Mouse (Mus musculus): ENCODE results near the gene Wnt6. TPM values are rescaled to one million over a fixed set of nuclear protein-coding genes. Genes with fewer than 3 reads are reported as not detected.
A peak's percentile ranks its signal among the peaks of the same experiment; 100 is the strongest.

Wnt6 gene
- polyA plus RNA-seq (2016; fragmentation: Nextera tagmentation; extraction: Ambion mirVana) = 3.3 and 4.5 TPM in 2 replicates

DNA sequence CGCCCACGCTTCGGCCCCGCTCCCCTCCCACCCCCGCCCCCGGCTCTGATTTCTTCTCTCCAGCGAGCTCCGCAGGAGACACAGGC is at the start of gene Wnt6:
Gene Wnt6, plus strand, starts transcription at position 48 of the 86 bp plus-strand sequence.
- peaks cover 34% of the 10 kb centered on the region for H3K4me1 ChIP-seq
- H3K27ac ChIP-seq = no peak within 1 kb of the TSS
- 0% methylated on average over 8 of the region's 8 CpGs for WGBS
- H3K27me3 ChIP-seq = peaks cover 100% of the 10 kb centered on the region
- H3K9ac ChIP-seq = peak within 1 kb of the TSS; percentile 55
- no peaks in the 10 kb centered on the region for H3K9me3 ChIP-seq
- H3K4me2 ChIP-seq = peak within 1 kb of the TSS; percentile 90
- no peak for ATAC-seq (ENCODE audit: low FRiP score)
- H3K4me3 ChIP-seq (replicated peaks) = peak within 1 kb of the TSS; percentile 51
- no peaks in the 10 kb centered on the region for H3K36me3 ChIP-seq (replicated peaks)

- ATAC-seq (ENCODE audit: low FRiP score) = no peak
- Histone ChIP-seq H3K36me3 (replicated peaks) (no peaks in the 10 kb centered on the region), H3K27me3 (no peaks in the 10 kb centered on the region), H3K9ac (no peak overlapping the region), H3K9me3 (no peaks in the 10 kb centered on the region), H3K27ac (no peak overlapping the region), H3K4me1 (no peaks in the 10 kb centered on the region), H3K4me3 (replicated peaks) (no peak overlapping the region), H3K4me2 (no peak overlapping the region)
- 75% methylated on average over 2 of the region's 2 CpGs for WGBS
Measured at GRCm38 (mm10) chr1:74723748-74724147, 47.9 kb upstream of the Wnt6 start.

- 85% methylated on average over 5 of the region's 5 CpGs for WGBS
- ATAC-seq (ENCODE audit: low FRiP score) = no peak
- H3K9ac ChIP-seq = no peak overlapping the region
- no peaks in the 10 kb centered on the region for H3K9me3 ChIP-seq
- no peaks in the 10 kb centered on the region for H3K27me3 ChIP-seq
- no peak overlapping the region for H3K4me3 ChIP-seq (replicated peaks)
- H3K36me3 ChIP-seq (replicated peaks) = no peaks in the 10 kb centered on the region
- H3K27ac ChIP-seq = no peak overlapping the region
- no peak overlapping the region for H3K4me2 ChIP-seq
- H3K4me1 ChIP-seq = no peaks in the 10 kb centered on the region
Measured at GRCm38 (mm10) chr1:74726114-74726513, 45.6 kb upstream of the Wnt6 start.

DNA sequence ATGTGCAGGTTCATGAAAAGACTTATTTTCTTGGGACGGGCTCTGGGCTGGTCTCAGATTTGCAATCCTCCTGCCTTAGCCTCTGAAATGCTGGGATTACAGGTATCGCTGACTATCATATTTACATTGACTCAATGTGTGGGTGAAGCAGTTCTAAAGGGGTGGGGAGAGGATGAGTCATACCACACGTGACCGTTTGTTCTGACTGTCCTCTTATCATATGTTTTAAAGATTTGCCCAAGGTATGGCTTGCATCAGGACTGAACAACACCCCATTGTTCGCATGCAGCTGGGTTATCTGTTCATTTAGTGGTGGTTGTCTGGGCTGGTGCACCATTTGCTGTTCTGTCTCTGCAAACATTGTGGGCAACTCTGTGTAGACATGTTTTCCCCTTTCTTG is 45.0 kb upstream of the Wnt6 start:
- no peak overlapping the region for H3K4me2 ChIP-seq
- no peaks in the 10 kb centered on the region for H3K27me3 ChIP-seq
- H3K9me3 ChIP-seq = no peaks in the 10 kb centered on the region
- H3K9ac ChIP-seq = no peak overlapping the region
- H3K4me1 ChIP-seq = no peaks in the 10 kb centered on the region
- WGBS = 86% methylated on average over 5 of the region's 5 CpGs
- H3K36me3 ChIP-seq (replicated peaks) = no peaks in the 10 kb centered on the region
- ATAC-seq (ENCODE audit: low FRiP score) = no peak
- no peak overlapping the region for H3K27ac ChIP-seq
- H3K4me3 ChIP-seq (replicated peaks) = no peak overlapping the region

GRCm38 (mm10) chr1:74728446-74728845 is 43.2 kb upstream of the Wnt6 start:
- Histone ChIP-seq H3K36me3 (replicated peaks) (no peaks in the 10 kb centered on the region), H3K4me1 (no peaks in the 10 kb centered on the region), H3K4me2 (no peak overlapping the region), H3K9me3 (no peaks in the 10 kb centered on the region), H3K27ac (no peak overlapping the region), H3K4me3 (replicated peaks) (no peak overlapping the region), H3K9ac (no peak overlapping the region), H3K27me3 (no peaks in the 10 kb centered on the region)
- ATAC-seq (ENCODE audit: low FRiP score) = no peak
- WGBS = 82% methylated on average over 8 of the region's 8 CpGs

DNA sequence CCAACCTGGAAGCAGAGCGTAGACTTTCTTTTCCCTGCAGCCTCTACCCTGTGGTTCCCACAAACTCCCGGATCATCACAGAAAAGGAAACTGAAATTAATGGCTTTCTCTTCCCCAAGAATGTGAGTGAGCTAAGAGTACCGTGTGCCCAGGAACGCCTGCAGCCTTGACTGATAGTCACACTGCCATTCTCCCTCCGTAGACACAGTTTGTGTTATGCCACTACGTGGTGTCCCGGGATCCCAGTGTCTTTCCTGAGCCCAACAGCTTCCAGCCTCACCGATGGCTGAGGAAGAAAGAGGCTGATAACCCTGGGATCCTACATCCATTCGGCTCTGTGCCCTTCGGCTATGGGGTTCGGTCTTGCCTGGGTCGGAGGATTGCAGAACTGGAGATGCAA is 34.7 kb upstream of the Wnt6 start:
- no peaks in the 10 kb centered on the region for H3K36me3 ChIP-seq (replicated peaks)
- no peaks in the 10 kb centered on the region for H3K4me1 ChIP-seq
- 90% methylated on average over 12 of the region's 12 CpGs for WGBS
- H3K27me3 ChIP-seq = 0 out of 2 replicates have a peak, but pooled peaks cover 3% of the 10 kb centered on the region
- H3K9ac ChIP-seq = no peak overlapping the region
- no peaks in the 10 kb centered on the region for H3K9me3 ChIP-seq
- H3K4me3 ChIP-seq (replicated peaks) = no peak overlapping the region
- no peak for ATAC-seq (ENCODE audit: low FRiP score)
- no peak overlapping the region for H3K4me2 ChIP-seq
- no peak overlapping the region for H3K27ac ChIP-seq

DNA sequence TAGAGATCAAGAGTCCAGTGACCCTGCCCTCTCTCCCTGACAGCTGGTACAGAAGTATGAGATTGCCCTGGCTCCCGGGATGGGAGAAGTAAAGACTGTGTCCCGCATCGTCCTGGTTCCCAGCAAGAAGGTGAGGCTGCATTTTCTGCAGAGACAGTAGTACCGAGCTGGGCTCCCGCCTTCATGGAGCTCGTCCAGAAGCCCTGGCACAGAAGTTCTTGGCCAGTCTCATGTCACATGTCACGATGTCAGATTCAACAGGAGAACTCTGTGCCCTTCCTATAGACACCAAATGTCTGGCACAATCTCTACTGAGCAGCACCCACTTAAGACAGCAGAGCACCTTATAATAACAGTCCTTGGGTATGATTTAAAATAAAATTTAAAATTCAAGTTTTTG is 34.2 kb upstream of the Wnt6 start:
- no peak overlapping the region for H3K4me2 ChIP-seq
- 90% methylated on average over 7 of the region's 7 CpGs for WGBS
- no peak for ATAC-seq (ENCODE audit: low FRiP score)
- 0 out of 2 replicates have a peak, but pooled peaks cover 3% of the 10 kb centered on the region for H3K27me3 ChIP-seq
- H3K9me3 ChIP-seq = no peaks in the 10 kb centered on the region
- H3K4me1 ChIP-seq = no peaks in the 10 kb centered on the region
- H3K4me3 ChIP-seq (replicated peaks) = no peak overlapping the region
- H3K36me3 ChIP-seq (replicated peaks) = no peaks in the 10 kb centered on the region
- H3K9ac ChIP-seq = no peak overlapping the region
- no peak overlapping the region for H3K27ac ChIP-seq

GRCm38 (mm10) chr1:74740846-74741245 is 30.8 kb upstream of the Wnt6 start:
- H3K36me3 ChIP-seq (replicated peaks) = no peaks in the 10 kb centered on the region
- 0 out of 2 replicates have a peak, but pooled peaks cover 9% of the 10 kb centered on the region for H3K27me3 ChIP-seq
- H3K9ac ChIP-seq = no peak overlapping the region
- H3K9me3 ChIP-seq = no peaks in the 10 kb centered on the region
- no peak overlapping the region for H3K27ac ChIP-seq
- ATAC-seq (ENCODE audit: low FRiP score) = no peak
- H3K4me2 ChIP-seq = no peak overlapping the region
- H3K4me1 ChIP-seq = no peaks in the 10 kb centered on the region
- no peak overlapping the region for H3K4me3 ChIP-seq (replicated peaks)
- 80% methylated on average over 7 of the region's 7 CpGs for WGBS

GRCm38 (mm10) chr1:74747335-74747734 is 24.4 kb upstream of the Wnt6 start:
- Histone ChIP-seq H3K36me3 (replicated peaks) (no peaks in the 10 kb centered on the region), H3K4me1 (peaks cover 5% of the 10 kb centered on the region; the same call in 1 of the 2 replicates), H3K4me2 (no peak overlapping the region), H3K27me3 (peaks cover 34% of the 10 kb centered on the region), H3K9ac (no peak overlapping the region), H3K9me3 (no peaks in the 10 kb centered on the region), H3K27ac (no peak overlapping the region), H3K4me3 (replicated peaks) (no peak overlapping the region)
- WGBS = 76% methylated on average over 5 of the region's 5 CpGs
- ATAC-seq (ENCODE audit: low FRiP score) = no peak

GRCm38 (mm10) chr1:74748643-74749271 is 22.9 kb upstream of the Wnt6 start, which contains the start of gene Prkag3:
TSS of gene Prkag3 (minus strand) at chr1:74749221.
- 0 out of 2 replicates have a peak within 1 kb of the TSS, but pooled peaks have one; percentile 36 for H3K9ac ChIP-seq
- peak within 1 kb of the TSS; percentile 51 for H3K4me2 ChIP-seq
- peaks cover 5% of the 10 kb centered on the region; the same call in 1 of the 2 replicates for H3K4me1 ChIP-seq
- 11% methylated on average over 30 of the region's 30 CpGs for WGBS
- no peaks in the 10 kb centered on the region for H3K9me3 ChIP-seq
- H3K27ac ChIP-seq = no peak within 1 kb of the TSS
- no peaks in the 10 kb centered on the region for H3K36me3 ChIP-seq (replicated peaks)
- H3K27me3 ChIP-seq = peaks cover 34% of the 10 kb centered on the region
- peak within 1 kb of the TSS; percentile 28 for H3K4me3 ChIP-seq (replicated peaks)
- no peak for ATAC-seq (ENCODE audit: low FRiP score)

DNA sequence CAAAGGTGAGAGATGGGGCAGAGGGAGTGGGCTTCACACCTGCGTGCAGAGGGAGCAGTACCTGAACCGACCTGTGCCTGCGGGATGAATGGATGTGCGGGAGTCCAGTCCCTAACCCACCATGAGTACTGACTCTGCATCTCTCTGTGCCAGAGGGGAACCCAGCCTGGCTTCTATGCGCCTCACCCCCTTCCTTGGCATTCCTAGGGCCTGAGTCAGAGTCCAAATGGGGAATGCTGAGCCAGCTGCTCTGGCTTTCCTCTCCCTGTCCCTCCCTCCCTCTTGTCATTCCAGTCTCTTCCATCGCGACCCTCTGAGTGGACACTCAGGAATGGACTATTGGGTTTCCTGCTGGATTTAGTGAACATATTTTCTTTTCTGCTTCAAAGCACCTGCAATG is 22.4 kb upstream of the Wnt6 start:
- Histone ChIP-seq H3K9me3 (no peaks in the 10 kb centered on the region), H3K9ac (no peak overlapping the region), H3K4me2 (no peak overlapping the region), H3K27me3 (peaks cover 34% of the 10 kb centered on the region), H3K4me1 (peaks cover 5% of the 10 kb centered on the region; the same call in 1 of the 2 replicates), H3K4me3 (replicated peaks) (no peak overlapping the region), H3K27ac (no peak overlapping the region), H3K36me3 (replicated peaks) (no peaks in the 10 kb centered on the region)
- WGBS = 76% methylated on average over 7 of the region's 7 CpGs
- no peak for ATAC-seq (ENCODE audit: low FRiP score)

GRCm38 (mm10) chr1:74750683-74751082 is 21.0 kb upstream of the Wnt6 start:
- Histone ChIP-seq H3K9ac (no peak overlapping the region), H3K36me3 (replicated peaks) (no peaks in the 10 kb centered on the region), H3K27ac (no peak overlapping the region), H3K9me3 (no peaks in the 10 kb centered on the region), H3K4me1 (peaks cover 5% of the 10 kb centered on the region; the same call in 1 of the 2 replicates), H3K4me3 (replicated peaks) (no peak overlapping the region), H3K4me2 (no peak overlapping the region), H3K27me3 (peaks cover 28% of the 10 kb centered on the region)
- no peak for ATAC-seq (ENCODE audit: low FRiP score)
- WGBS = 80% methylated on average over 4 of the region's 4 CpGs

- Histone ChIP-seq H3K4me3 (replicated peaks) (no peak overlapping the region), H3K9ac (no peak overlapping the region), H3K27ac (no peak overlapping the region), H3K27me3 (peaks cover 26% of the 10 kb centered on the region), H3K36me3 (replicated peaks) (no peaks in the 10 kb centered on the region), H3K4me1 (peaks cover 5% of the 10 kb centered on the region; the same call in 1 of the 2 replicates), H3K4me2 (no peak overlapping the region), H3K9me3 (no peaks in the 10 kb centered on the region)
- 88% methylated on average over 8 of the region's 8 CpGs for WGBS
- ATAC-seq (ENCODE audit: low FRiP score) = no peak
Measured at GRCm38 (mm10) chr1:74752150-74752549, 19.5 kb upstream of the Wnt6 start.
